ENCODE assay signal across 8 mouse cellular contexts in the genomic region with DNA sequence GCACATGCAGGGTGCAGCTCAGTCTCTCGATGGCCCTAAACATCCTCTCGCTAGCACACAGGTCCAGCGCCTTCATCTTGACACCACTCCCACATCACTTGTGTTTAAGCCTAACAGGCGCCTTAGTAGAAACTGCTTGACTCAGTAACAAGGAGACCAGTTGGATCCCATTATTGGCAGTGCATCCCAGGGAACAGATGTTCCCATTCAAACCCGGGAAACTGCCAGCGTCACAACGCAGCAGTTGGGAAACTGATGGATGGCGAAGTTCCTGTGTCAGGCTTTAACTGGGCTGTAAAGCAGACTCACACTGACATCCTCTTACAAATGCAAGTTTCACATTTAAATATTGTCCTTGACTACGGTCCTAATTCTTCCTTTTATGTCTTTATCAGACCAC. TPM values are rescaled to one million over a fixed set of nuclear protein-coding genes. Genes with fewer than 3 reads are reported as not detected.
DNase-seq lines count a peak whose midpoint lies in the region; ATAC-seq and TF ChIP-seq lines count a peak whose summit lies in the region.

No protein-coding gene starts in this region.

- H3K9me3 ChIP-seq in forebrain, postnatal 0 days (ENCODE audit: low read length), result no peaks in the 10 kb centered on the region
- no peaks in the 10 kb centered on the region for H3K9me3 ChIP-seq in kidney, postnatal 0 days (replicated peaks; ENCODE audit: low read length)

- TF ChIP-seq CTCF in forebrain, postnatal 0 days (IDR thresholded peaks at IDR 0.05; ENCODE audit: low read depth), result no peak
- TF ChIP-seq CTCF in kidney, postnatal 0 days (IDR thresholded peaks at IDR 0.05; ENCODE audit: low read depth), result no peak

- no peak overlapping the region for H3K4me3 ChIP-seq in forebrain, postnatal 0 days (ENCODE audit: low read depth, low read length)
- H3K4me3 ChIP-seq in kidney, postnatal 0 days (replicated peaks; ENCODE audit: low read depth, low read length), result no peak overlapping the region

- peak; percentile 58 for DNase-seq in layer of hippocampus, adult 11-12 months (ENCODE audit: low spot score)
- DNase-seq in layer of hippocampus, adult 9-10 months (ENCODE audit: low spot score), result no peak
- DNase-seq in forebrain, postnatal 0 days, result peak; percentile 79
- peak; percentile 77 for DNase-seq in kidney, postnatal 0 days (ENCODE audit: low spot score)
- peak; percentile 37 for DNase-seq in neural tube, embryonic 10.5 days (ENCODE audit: extremely low spot score, low spot score)
- DNase-seq in ovary, postnatal 36 days (ENCODE audit: low spot score), result no peak
- DNase-seq in spleen, adult 18-20 months, result no peak
- DNase-seq in thymus, postnatal 25 days, result no peak

- WGBS in forebrain, postnatal 0 days, result 29% methylated on average over 9 of the region's 9 CpGs
- WGBS in kidney, postnatal 0 days, result 30% methylated on average over 9 of the region's 9 CpGs

- no peaks in the 10 kb centered on the region for H3K27me3 ChIP-seq in forebrain, postnatal 0 days (ENCODE audit: insufficient read depth, low read length)
- H3K27me3 ChIP-seq in kidney, postnatal 0 days (ENCODE audit: insufficient read depth, low read length), result no peaks in the 10 kb centered on the region

- H3K27ac ChIP-seq in forebrain, postnatal 0 days (ENCODE audit: low read depth, low read length), result peak overlapping the region; percentile 70
- H3K27ac ChIP-seq in kidney, postnatal 0 days, result peak overlapping the region; percentile 13; the same call in 1 of the 2 replicates

- peaks cover 13% of the 10 kb centered on the region; the same call in 1 of the 2 replicates for H3K4me1 ChIP-seq in forebrain, postnatal 0 days (ENCODE audit: insufficient read depth)
- H3K4me1 ChIP-seq in kidney, postnatal 0 days (replicated peaks; ENCODE audit: insufficient read depth, low read length), result peaks cover 4% of the 10 kb centered on the region; the same call in 1 of the 2 replicates

- no peaks in the 10 kb centered on the region for H3K36me3 ChIP-seq in forebrain, postnatal 0 days (ENCODE audit: insufficient read depth)
- H3K36me3 ChIP-seq in kidney, postnatal 0 days (ENCODE audit: insufficient read depth, low read length), result peaks cover 3% of the 10 kb centered on the region; the same call in 1 of the 2 replicates

- peak; percentile 29; the same call in 1 of the 2 replicates for ATAC-seq in forebrain, postnatal 0 days
- no peak for ATAC-seq in kidney, postnatal 0 days (replicated peaks; ENCODE audit: low FRiP score, low read depth)

- H3K9ac ChIP-seq in forebrain, postnatal 0 days, result no peak overlapping the region
- H3K9ac ChIP-seq in kidney, postnatal 0 days (ENCODE audit: low read depth, low read length), result no peak overlapping the region

- no peak overlapping the region for H3K4me2 ChIP-seq in forebrain, postnatal 0 days (ENCODE audit: low read depth)
- H3K4me2 ChIP-seq in kidney, postnatal 0 days (ENCODE audit: low read length), result no peak overlapping the region

RNA-seq across cellular contexts. Expression of a gene that starts 10.0 kb away (rescaled TPM):
- total RNA-seq in forebrain, postnatal 0 days (2014; rRNA removed), result 14.1 and 15.2 TPM in 2 replicates
- polyA plus RNA-seq in forebrain, postnatal 0 days (2015; fragmentation: Nextera tagmentation; extraction: Ambion mirVana), result 9.1 and 9.2 TPM in 2 replicates
- 12.0 and 13.9 TPM in 2 replicates for polyA plus RNA-seq in kidney, postnatal 0 days (2015; fragmentation: Nextera tagmentation; extraction: Ambion mirVana)

RNA-seq across cellular contexts. Expression of a gene that starts 10.1 kb away (rescaled TPM):
- total RNA-seq in forebrain, postnatal 0 days (2014; rRNA removed), result 15.0 and 23.6 TPM in 2 replicates
- polyA plus RNA-seq in forebrain, postnatal 0 days (2015; fragmentation: Nextera tagmentation; extraction: Ambion mirVana), result 4.5 and 7.8 TPM in 2 replicates
- polyA plus RNA-seq in kidney, postnatal 0 days (2015; fragmentation: Nextera tagmentation; extraction: Ambion mirVana), result 5.2 and 6.0 TPM in 2 replicates

RNA-seq across cellular contexts. Expression of a gene that starts 25.0 kb away (rescaled TPM):
- 178 and 183 TPM in 2 replicates for total RNA-seq in forebrain, postnatal 0 days (2014; rRNA removed)
- polyA plus RNA-seq in forebrain, postnatal 0 days (2015; fragmentation: Nextera tagmentation; extraction: Ambion mirVana), result 101 and 115 TPM in 2 replicates
- 57.7 and 131 TPM in 2 replicates for polyA plus RNA-seq in kidney, postnatal 0 days (2015; fragmentation: Nextera tagmentation; extraction: Ambion mirVana)

Comparison
In these comparisons a context has a peak if more than half of its experiments do, and no peak if none do; other contexts are left out.
1. DNase-seq: peak in layer of hippocampus, adult 11-12 months (single experiment), forebrain, postnatal 0 days (single experiment), kidney, postnatal 0 days (single experiment) and neural tube, embryonic 10.5 days (single experiment); none in layer of hippocampus, adult 9-10 months (single experiment), ovary, postnatal 36 days (single experiment), spleen, adult 18-20 months (0 of 2) and thymus, postnatal 25 days (single experiment).